Mouse (Mus musculus): ENCODE measurements around the gene Slc7a5.

Gene Slc7a5

DNA sequence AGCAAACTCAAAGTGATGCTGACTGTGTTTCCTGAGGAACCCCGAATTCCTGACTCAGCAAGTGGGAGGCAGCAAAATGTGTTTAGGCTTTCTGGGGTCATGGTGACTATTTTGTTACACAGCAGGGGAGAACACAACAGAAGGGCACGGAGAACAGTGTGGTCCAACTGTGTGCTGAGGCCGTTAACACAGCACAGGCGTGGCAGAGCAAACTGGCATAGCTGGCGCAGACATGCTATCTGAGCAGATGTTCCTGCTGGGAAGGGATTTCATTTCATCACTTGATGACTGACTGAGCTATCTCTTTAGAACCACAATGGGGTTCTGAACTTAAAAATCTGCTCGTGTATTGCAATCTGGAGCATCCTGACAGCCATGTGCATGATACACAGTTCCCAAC lies 22.1 kb downstream of the Slc7a5 start:
- TF ChIP-seq GATA4 (IDR thresholded peaks at IDR 0.05; ENCODE audit: insufficient replicate concordance, low read length): no peak

GRCm38 (mm10) chr8:121885001-121885400 lies 22.5 kb downstream of the Slc7a5 start:
- TF ChIP-seq GATA4 (IDR thresholded peaks at IDR 0.05; ENCODE audit: insufficient replicate concordance, low read length): no peak

DNA sequence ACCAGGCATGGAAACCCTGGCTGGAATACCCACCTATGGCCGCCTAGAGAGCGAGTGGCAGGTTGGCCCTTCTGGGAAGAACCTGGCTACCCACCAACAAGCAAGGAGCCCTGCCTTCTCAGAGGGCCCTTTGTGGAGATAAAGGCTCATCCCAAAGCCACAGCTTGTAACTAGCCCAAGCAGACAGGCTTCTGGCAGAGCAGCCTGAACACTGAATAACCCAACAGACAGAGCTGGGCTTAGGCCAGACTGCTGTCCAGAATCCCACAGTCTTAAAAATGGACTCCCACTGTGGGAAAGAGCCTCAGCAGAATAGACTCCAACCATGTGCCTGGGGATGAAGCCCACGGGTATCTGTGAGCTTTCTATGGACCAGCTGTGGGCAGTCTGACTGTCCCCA lies 23.3 kb downstream of the Slc7a5 start:
- TF ChIP-seq GATA4 (IDR thresholded peaks at IDR 0.05; ENCODE audit: insufficient replicate concordance, low read length): no peak

DNA sequence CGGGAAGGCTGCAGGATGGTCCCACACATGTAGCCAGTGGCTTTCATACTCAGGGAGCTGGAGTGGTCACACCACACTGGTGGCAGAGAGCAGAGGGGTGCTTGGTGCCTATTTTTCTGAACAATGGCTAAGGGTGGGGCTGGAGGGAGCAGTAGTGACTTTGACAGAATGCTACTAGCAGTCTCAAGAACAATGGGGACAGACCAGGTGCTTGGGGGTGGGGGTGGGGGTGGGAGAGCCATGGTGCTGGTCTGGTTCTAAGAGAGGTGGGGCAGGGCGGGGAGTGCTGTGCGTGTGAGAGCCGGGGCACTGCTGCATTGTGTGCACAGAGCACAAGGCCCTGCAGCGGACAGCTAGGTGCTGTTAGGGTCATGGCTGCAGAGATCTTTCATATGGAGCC lies 25.6 kb downstream of the Slc7a5 start:
- no peak for TF ChIP-seq GATA4 (IDR thresholded peaks at IDR 0.05; ENCODE audit: insufficient replicate concordance, low read length)

GRCm38 (mm10) chr8:121880818-121881217 lies 26.7 kb downstream of the Slc7a5 start:
- TF ChIP-seq GATA4 (IDR thresholded peaks at IDR 0.05; ENCODE audit: insufficient replicate concordance, low read length): no peak

- TF ChIP-seq GATA4 (IDR thresholded peaks at IDR 0.05; ENCODE audit: insufficient replicate concordance, low read length): no peak
These were observed 27.8 kb downstream of the Slc7a5 start for GRCm38 (mm10) chr8:121879712-121880111.

GRCm38 (mm10) chr8:121877828-121878480 lies 29.5 kb downstream of the Slc7a5 start:
- no peak for TF ChIP-seq GATA4 (IDR thresholded peaks at IDR 0.05; ENCODE audit: insufficient replicate concordance, low read length)

DNA sequence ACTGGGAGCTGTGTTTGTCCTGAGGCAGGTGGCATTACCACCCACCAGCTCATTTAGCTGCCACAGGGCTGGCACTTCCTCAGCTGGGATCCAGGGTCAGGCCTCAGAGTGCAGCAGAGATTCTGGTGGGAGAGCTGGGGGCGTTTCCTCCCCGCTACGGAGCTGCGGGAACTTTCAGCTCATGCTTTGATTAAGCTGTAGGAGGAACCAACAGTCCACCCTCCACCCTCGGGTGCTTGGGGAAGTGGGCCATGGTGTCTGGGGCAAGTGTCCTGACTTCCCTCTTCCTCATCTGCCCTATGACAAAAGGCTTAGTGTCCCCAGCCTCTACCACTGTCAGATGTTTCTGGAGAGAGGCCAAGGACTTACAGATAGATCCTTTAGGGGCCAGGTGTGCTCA lies 30.3 kb downstream of the Slc7a5 start:
- TF ChIP-seq GATA4 (IDR thresholded peaks at IDR 0.05; ENCODE audit: insufficient replicate concordance, low read length): no peak

GRCm38 (mm10) chr8:121875517-121875916 lies 32.0 kb downstream of the Slc7a5 start:
- peak; percentile 96 for TF ChIP-seq GATA4 (IDR thresholded peaks at IDR 0.05; ENCODE audit: insufficient replicate concordance, low read length)

GRCm38 (mm10) chr8:121875045-121875444 lies 32.4 kb downstream of the Slc7a5 start:
- TF ChIP-seq GATA4 (IDR thresholded peaks at IDR 0.05; ENCODE audit: insufficient replicate concordance, low read length): no peak

DNA sequence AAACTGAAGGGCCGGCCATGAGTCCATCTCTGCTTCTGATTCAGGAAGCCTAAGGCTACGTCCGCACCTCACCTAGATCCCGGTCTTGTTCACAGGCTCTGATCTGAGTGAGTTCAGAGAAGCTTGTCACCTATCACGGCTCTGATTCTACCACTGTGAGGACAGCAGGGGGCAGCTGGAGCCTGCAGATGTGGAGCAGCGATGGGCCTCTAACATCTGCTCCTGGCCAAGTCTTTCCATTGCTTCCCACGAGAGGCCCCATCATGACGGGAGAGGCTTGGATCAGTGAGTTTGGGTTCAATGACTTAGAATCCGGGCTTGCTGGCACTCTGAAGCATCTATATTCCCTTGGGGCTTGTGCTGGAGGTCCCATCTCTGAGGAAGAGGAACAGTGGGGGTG lies 33.5 kb downstream of the Slc7a5 start:
- no peak for TF ChIP-seq GATA4 (IDR thresholded peaks at IDR 0.05; ENCODE audit: insufficient replicate concordance, low read length)

- no peak for TF ChIP-seq GATA4 (IDR thresholded peaks at IDR 0.05; ENCODE audit: insufficient replicate concordance, low read length)
These were observed 35.6 kb downstream of the Slc7a5 start for GRCm38 (mm10) chr8:121871833-121872440.

DNA sequence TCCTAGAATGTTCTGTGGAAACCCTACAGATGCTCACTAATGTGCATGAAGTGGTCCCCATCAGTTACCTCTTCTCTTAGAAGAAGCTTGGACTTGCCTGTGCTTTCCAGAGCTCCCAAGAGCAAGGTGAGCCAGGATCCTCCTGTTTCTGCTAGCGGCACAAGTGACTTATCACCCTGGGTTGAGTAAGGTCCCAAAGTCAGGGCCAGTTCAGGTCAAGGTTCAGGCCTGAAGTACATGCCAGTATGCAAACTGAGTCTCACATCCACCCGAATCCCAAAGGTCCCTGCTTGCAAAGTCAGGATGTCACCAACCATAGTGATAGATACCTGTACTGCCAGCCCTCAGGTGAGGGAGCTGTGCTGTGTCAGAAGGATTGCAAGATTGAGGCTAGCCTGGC lies 37.3 kb downstream of the Slc7a5 start:
- TF ChIP-seq GATA4 (IDR thresholded peaks at IDR 0.05; ENCODE audit: insufficient replicate concordance, low read length): no peak

DNA sequence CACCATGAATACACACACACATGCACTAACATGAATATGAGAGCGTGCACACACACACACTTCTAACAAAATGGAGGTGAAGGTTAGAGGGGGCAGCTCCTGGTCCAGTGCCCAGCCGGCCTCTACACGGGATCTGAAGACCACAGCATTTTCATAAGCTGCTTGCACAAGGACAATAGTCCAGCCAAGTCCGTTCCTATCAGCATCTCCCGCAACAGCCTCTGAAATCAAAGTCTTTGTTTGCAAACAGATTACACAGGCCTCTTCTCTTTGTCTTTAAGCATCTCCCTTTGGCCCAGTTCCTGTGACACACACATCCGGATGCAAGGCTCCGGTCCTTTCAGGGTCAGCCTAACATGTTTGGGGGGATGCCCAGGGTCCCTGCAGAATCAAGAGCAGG lies 38.6 kb downstream of the Slc7a5 start:
- TF ChIP-seq GATA4 (IDR thresholded peaks at IDR 0.05; ENCODE audit: insufficient replicate concordance, low read length): no peak

- TF ChIP-seq GATA4 (IDR thresholded peaks at IDR 0.05; ENCODE audit: insufficient replicate concordance, low read length): no peak
These were observed 39.3 kb downstream of the Slc7a5 start for GRCm38 (mm10) chr8:121868196-121868595.

GRCm38 (mm10) chr8:121865356-121865755 lies 42.1 kb downstream of the Slc7a5 start:
- TF ChIP-seq GATA4 (IDR thresholded peaks at IDR 0.05; ENCODE audit: insufficient replicate concordance, low read length): no peak

All from liver, adult (tissue).